Mouse (Mus musculus): Measurements from ENCODE around the gene Ust. TPM values are rescaled to one million over a fixed set of nuclear protein-coding genes. Genes with fewer than 3 reads are reported as not detected.

The Ust gene
- polyA plus RNA-seq, 1 experiment from 2014 or later = 9.0 TPM

DNA sequence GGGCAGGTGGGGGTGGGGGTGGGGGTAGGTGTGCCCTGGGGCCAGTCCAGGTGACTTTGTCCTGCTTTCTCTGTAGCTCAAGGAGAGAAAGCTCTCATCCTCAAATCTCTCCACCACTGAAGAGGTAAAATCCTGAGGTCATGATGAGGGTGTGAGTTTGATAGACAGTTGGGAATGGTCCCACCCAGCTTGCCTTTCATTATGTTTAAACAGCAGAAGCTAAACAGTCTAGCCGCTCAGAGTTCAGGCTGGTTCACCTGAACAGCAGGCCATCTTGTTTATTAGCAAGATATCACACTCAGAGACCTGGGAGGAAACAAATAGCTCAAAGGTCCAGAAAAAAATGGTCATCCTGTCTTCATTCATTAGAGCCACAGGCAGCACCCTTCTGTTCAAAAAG lies 152.8 kb downstream of the Ust start:
- no peak overlapping the region for H3K27ac ChIP-seq (ENCODE audit: low read depth, low read length)
- no peaks in the 10 kb centered on the region for H3K36me3 ChIP-seq (ENCODE audit: control insufficient read depth, insufficient read depth, low read length)
- no peak overlapping the region for H3K4me2 ChIP-seq (replicated peaks; ENCODE audit: low read depth, low read length)
- no peaks in the 10 kb centered on the region for H3K27me3 ChIP-seq (ENCODE audit: control insufficient read depth, insufficient read depth, low read length)
- H3K9ac ChIP-seq (ENCODE audit: low read depth, low read length) = no peak overlapping the region
- WGBS = 38% methylated on average over 1 of the region's 1 CpGs
- ATAC-seq (ENCODE audit: low FRiP score, low TSS enrichment) = no peak
- H3K4me1 ChIP-seq (ENCODE audit: control insufficient read depth, insufficient read depth, low read length) = no peaks in the 10 kb centered on the region
- H3K9me3 ChIP-seq (ENCODE audit: control insufficient read depth, low read length) = no peaks in the 10 kb centered on the region
- H3K4me3 ChIP-seq (ENCODE audit: low read length) = no peak overlapping the region

DNA sequence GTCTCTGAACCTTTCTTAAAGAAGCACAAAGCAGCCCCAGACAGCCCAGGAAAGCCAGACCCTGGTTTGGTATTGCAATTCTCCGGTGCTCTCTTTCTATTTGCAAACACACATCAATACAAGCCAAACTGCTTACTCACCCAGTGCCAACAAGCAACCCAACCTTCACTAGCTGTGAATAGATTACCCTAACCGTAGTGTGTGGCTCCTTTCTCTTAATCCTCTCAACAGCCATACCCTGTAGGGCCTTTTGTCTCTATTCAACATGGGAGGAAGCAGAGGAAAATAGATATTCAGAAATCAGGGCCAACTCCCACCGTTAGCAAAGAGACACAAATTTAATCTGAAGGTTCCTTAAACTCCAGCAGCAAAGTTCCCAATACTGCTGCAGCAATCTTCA lies 154.4 kb downstream of the Ust start:
- H3K27ac ChIP-seq (ENCODE audit: low read depth, low read length) = no peak overlapping the region
- H3K27me3 ChIP-seq (ENCODE audit: control insufficient read depth, insufficient read depth, low read length) = no peaks in the 10 kb centered on the region
- no peak overlapping the region for H3K4me3 ChIP-seq (ENCODE audit: low read length)
- no peak overlapping the region for H3K4me2 ChIP-seq (replicated peaks; ENCODE audit: low read depth, low read length)
- 78% methylated on average over 3 of the region's 3 CpGs for WGBS
- H3K4me1 ChIP-seq (ENCODE audit: control insufficient read depth, insufficient read depth, low read length) = no peaks in the 10 kb centered on the region
- no peaks in the 10 kb centered on the region for H3K9me3 ChIP-seq (ENCODE audit: control insufficient read depth, low read length)
- no peak for ATAC-seq (ENCODE audit: low FRiP score, low TSS enrichment)
- no peaks in the 10 kb centered on the region for H3K36me3 ChIP-seq (ENCODE audit: control insufficient read depth, insufficient read depth, low read length)
- H3K9ac ChIP-seq (ENCODE audit: low read depth, low read length) = no peak overlapping the region

GRCm38 (mm10) chr10:8363281-8363680 lies 155.3 kb downstream of the Ust start:
- WGBS = 28% methylated on average over 8 of the region's 8 CpGs
- no peak for ATAC-seq (ENCODE audit: low FRiP score, low TSS enrichment)
- Histone ChIP-seq H3K27me3 (ENCODE audit: control insufficient read depth, insufficient read depth, low read length) (no peaks in the 10 kb centered on the region), H3K9me3 (ENCODE audit: control insufficient read depth, low read length) (no peaks in the 10 kb centered on the region), H3K4me2 (replicated peaks; ENCODE audit: low read depth, low read length) (no peak overlapping the region), H3K4me1 (ENCODE audit: control insufficient read depth, insufficient read depth, low read length) (no peaks in the 10 kb centered on the region), H3K4me3 (ENCODE audit: low read length) (no peak overlapping the region), H3K27ac (ENCODE audit: low read depth, low read length) (no peak overlapping the region), H3K9ac (ENCODE audit: low read depth, low read length) (no peak overlapping the region), H3K36me3 (ENCODE audit: control insufficient read depth, insufficient read depth, low read length) (no peaks in the 10 kb centered on the region)

- no peaks in the 10 kb centered on the region for H3K9me3 ChIP-seq (ENCODE audit: control insufficient read depth, low read length)
- no peak overlapping the region for H3K4me2 ChIP-seq (replicated peaks; ENCODE audit: low read depth, low read length)
- no peak for ATAC-seq (ENCODE audit: low FRiP score, low TSS enrichment)
- 82% methylated on average over 15 of the region's 15 CpGs for WGBS
- no peak overlapping the region for H3K9ac ChIP-seq (ENCODE audit: low read depth, low read length)
- H3K27me3 ChIP-seq (ENCODE audit: control insufficient read depth, insufficient read depth, low read length) = no peaks in the 10 kb centered on the region
- H3K36me3 ChIP-seq (ENCODE audit: control insufficient read depth, insufficient read depth, low read length) = no peaks in the 10 kb centered on the region
- no peak overlapping the region for H3K4me3 ChIP-seq (ENCODE audit: low read length)
- H3K27ac ChIP-seq (ENCODE audit: low read depth, low read length) = no peak overlapping the region
- H3K4me1 ChIP-seq (ENCODE audit: control insufficient read depth, insufficient read depth, low read length) = no peaks in the 10 kb centered on the region
Measured at GRCm38 (mm10) chr10:8358286-8359045, 160.2 kb downstream of the Ust start.

DNA sequence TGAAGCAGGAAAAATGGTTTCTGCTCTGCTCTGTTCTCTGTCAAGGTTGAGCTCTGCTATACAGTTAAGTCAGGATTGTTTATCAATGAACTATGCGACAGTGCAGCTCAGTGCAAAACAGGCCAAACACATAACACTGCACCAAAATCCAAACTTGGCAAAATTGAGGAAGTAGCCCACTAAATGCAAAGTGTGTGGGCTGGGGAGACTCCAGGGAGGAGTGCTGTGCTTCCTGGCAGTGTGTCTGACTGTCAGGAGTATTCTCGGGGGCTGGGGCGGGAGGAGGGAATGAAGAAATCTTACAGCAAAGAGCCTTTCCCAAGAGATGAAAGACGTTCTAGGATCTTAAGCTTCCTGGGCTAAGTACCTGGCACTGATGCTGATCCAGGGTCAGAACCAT lies 165.1 kb downstream of the Ust start:
- 76% methylated on average over 4 of the region's 4 CpGs for WGBS
- no peak overlapping the region for H3K4me2 ChIP-seq (replicated peaks; ENCODE audit: low read depth, low read length)
- no peaks in the 10 kb centered on the region for H3K4me1 ChIP-seq (ENCODE audit: control insufficient read depth, insufficient read depth, low read length)
- H3K4me3 ChIP-seq (ENCODE audit: low read length) = no peak overlapping the region
- no peaks in the 10 kb centered on the region for H3K27me3 ChIP-seq (ENCODE audit: control insufficient read depth, insufficient read depth, low read length)
- no peak overlapping the region for H3K27ac ChIP-seq (ENCODE audit: low read depth, low read length)
- no peaks in the 10 kb centered on the region for H3K9me3 ChIP-seq (ENCODE audit: control insufficient read depth, low read length)
- no peaks in the 10 kb centered on the region for H3K36me3 ChIP-seq (ENCODE audit: control insufficient read depth, insufficient read depth, low read length)
- ATAC-seq (ENCODE audit: low FRiP score, low TSS enrichment) = no peak
- no peak overlapping the region for H3K9ac ChIP-seq (ENCODE audit: low read depth, low read length)

GRCm38 (mm10) chr10:8350626-8351025 lies 168.0 kb downstream of the Ust start:
- H3K9me3 ChIP-seq (ENCODE audit: control insufficient read depth, low read length) = no peaks in the 10 kb centered on the region
- no peaks in the 10 kb centered on the region for H3K27me3 ChIP-seq (ENCODE audit: control insufficient read depth, insufficient read depth, low read length)
- 90% methylated on average over 7 of the region's 7 CpGs for WGBS
- no peak overlapping the region for H3K4me2 ChIP-seq (replicated peaks; ENCODE audit: low read depth, low read length)
- ATAC-seq (ENCODE audit: low FRiP score, low TSS enrichment) = no peak
- H3K27ac ChIP-seq (ENCODE audit: low read depth, low read length) = no peak overlapping the region
- H3K4me1 ChIP-seq (ENCODE audit: control insufficient read depth, insufficient read depth, low read length) = no peaks in the 10 kb centered on the region
- H3K4me3 ChIP-seq (ENCODE audit: low read length) = no peak overlapping the region
- no peaks in the 10 kb centered on the region for H3K36me3 ChIP-seq (ENCODE audit: control insufficient read depth, insufficient read depth, low read length)
- no peak overlapping the region for H3K9ac ChIP-seq (ENCODE audit: low read depth, low read length)

- ATAC-seq (ENCODE audit: low FRiP score, low TSS enrichment) = no peak
- H3K9ac ChIP-seq (ENCODE audit: low read depth, low read length) = no peak overlapping the region
- no peak overlapping the region for H3K27ac ChIP-seq (ENCODE audit: low read depth, low read length)
- H3K36me3 ChIP-seq (ENCODE audit: control insufficient read depth, insufficient read depth, low read length) = no peaks in the 10 kb centered on the region
- no peaks in the 10 kb centered on the region for H3K27me3 ChIP-seq (ENCODE audit: control insufficient read depth, insufficient read depth, low read length)
- WGBS = 75% methylated on average over 5 of the region's 5 CpGs
- H3K4me1 ChIP-seq (ENCODE audit: control insufficient read depth, insufficient read depth, low read length) = no peaks in the 10 kb centered on the region
- no peak overlapping the region for H3K4me3 ChIP-seq (ENCODE audit: low read length)
- H3K4me2 ChIP-seq (replicated peaks; ENCODE audit: low read depth, low read length) = no peak overlapping the region
- H3K9me3 ChIP-seq (ENCODE audit: control insufficient read depth, low read length) = no peaks in the 10 kb centered on the region
Measured at GRCm38 (mm10) chr10:8347497-8347896, 171.1 kb downstream of the Ust start.

GRCm38 (mm10) chr10:8342556-8342955 lies 176.1 kb downstream of the Ust start:
- no peaks in the 10 kb centered on the region for H3K27me3 ChIP-seq (ENCODE audit: control insufficient read depth, insufficient read depth, low read length)
- H3K27ac ChIP-seq (ENCODE audit: low read depth, low read length) = no peak overlapping the region
- H3K4me2 ChIP-seq (replicated peaks; ENCODE audit: low read depth, low read length) = no peak overlapping the region
- 0 out of 2 replicates have a peak, but pooled peaks cover 3% of the 10 kb centered on the region for H3K4me1 ChIP-seq (ENCODE audit: control insufficient read depth, insufficient read depth, low read length)
- no peaks in the 10 kb centered on the region for H3K36me3 ChIP-seq (ENCODE audit: control insufficient read depth, insufficient read depth, low read length)
- no peaks in the 10 kb centered on the region for H3K9me3 ChIP-seq (ENCODE audit: control insufficient read depth, low read length)
- WGBS = 62% methylated on average over 2 of the region's 2 CpGs
- no peak overlapping the region for H3K4me3 ChIP-seq (ENCODE audit: low read length)
- no peak overlapping the region for H3K9ac ChIP-seq (ENCODE audit: low read depth, low read length)
- no peak for ATAC-seq (ENCODE audit: low FRiP score, low TSS enrichment)

DNA sequence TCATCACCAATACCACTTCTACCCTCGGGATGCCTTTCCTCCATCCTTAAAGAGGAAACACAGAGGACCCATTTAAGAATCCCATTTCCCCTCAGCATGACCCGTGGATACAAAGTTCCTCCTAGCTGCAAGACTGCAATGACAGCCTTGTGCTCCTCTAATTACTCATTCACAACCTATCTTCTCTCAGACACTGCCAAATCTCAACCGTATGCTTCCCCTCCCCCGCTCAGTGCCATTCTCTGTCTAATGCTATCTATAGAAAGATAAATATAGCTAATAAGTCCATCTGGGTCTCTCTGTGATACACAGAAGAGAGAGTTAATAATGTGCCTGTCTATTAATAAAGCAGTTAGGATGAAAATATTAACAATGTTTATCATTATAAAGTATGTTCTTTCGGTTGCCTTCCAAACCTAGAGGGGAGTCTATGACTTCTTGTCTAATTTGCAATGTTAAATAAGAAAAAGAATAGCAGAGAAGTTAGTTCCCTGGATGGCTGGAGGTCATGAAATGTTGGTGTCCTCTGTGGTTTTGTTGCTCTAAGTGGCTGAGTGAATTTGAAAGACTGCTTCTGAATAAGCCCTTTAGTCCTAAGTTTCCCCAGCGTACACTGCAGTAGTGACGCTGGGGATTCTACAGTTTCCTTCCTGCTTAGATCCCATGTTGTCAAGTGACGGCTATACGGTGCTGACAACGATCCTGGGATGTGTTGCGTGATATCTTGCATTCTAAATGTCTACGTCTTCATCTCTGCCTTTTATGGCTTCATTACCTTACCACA lies 178.8 kb downstream of the Ust start:
- H3K9ac ChIP-seq (ENCODE audit: low read depth, low read length) = no peak overlapping the region
- no peak overlapping the region for H3K4me2 ChIP-seq (replicated peaks; ENCODE audit: low read depth, low read length)
- H3K36me3 ChIP-seq (ENCODE audit: control insufficient read depth, insufficient read depth, low read length) = no peaks in the 10 kb centered on the region
- no peak for ATAC-seq (ENCODE audit: low FRiP score, low TSS enrichment)
- no peaks in the 10 kb centered on the region for H3K9me3 ChIP-seq (ENCODE audit: control insufficient read depth, low read length)
- H3K27me3 ChIP-seq (ENCODE audit: control insufficient read depth, insufficient read depth, low read length) = no peaks in the 10 kb centered on the region
- 0 out of 2 replicates have a peak, but pooled peaks cover 3% of the 10 kb centered on the region for H3K4me1 ChIP-seq (ENCODE audit: control insufficient read depth, insufficient read depth, low read length)
- no peak overlapping the region for H3K4me3 ChIP-seq (ENCODE audit: low read length)
- 86% methylated on average over 12 of the region's 12 CpGs for WGBS
- no peak overlapping the region for H3K27ac ChIP-seq (ENCODE audit: low read depth, low read length)
